Mouse (Mus musculus) spleen, postnatal 4 days (tissue): Measurements from ENCODE around the gene Uba52.

Experiments used
- DNase-seq, 2 experiments: peaks; one replicate each; pipeline ENCODE4 v3.0.0; 2022; ENCODE audit warnings: low spot score in 2 of 2

Gene Uba52

DNA sequence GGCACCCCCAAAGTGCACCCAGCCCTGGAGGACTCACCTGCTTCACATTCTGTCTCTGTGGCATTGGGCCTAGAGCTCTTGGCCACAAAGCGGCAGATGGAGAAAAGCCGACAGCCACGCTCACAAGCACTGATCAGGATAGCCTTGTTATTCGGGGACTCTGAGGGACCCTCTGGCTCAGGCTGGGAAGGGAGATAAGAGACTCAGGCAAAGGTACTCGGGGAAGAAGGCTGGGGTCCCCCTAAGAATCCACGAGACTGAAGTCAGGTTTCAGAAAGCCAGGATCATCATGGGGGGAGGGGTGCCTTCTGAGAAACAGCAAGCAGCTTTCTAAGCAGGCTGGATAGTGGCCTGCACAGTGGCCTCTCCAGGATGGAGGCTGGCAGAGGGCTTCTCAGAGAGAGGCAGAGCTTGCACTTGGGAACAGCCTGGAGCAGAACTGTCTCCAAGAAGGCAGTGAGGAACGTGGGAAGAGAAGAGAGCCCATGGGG lies 24.4 kb downstream of the Uba52 start:
- DNase-seq = no peak

GRCm38 (mm10) chr8:70482943-70483342 lies 27.7 kb downstream of the Uba52 start:
- no peak for DNase-seq

DNA sequence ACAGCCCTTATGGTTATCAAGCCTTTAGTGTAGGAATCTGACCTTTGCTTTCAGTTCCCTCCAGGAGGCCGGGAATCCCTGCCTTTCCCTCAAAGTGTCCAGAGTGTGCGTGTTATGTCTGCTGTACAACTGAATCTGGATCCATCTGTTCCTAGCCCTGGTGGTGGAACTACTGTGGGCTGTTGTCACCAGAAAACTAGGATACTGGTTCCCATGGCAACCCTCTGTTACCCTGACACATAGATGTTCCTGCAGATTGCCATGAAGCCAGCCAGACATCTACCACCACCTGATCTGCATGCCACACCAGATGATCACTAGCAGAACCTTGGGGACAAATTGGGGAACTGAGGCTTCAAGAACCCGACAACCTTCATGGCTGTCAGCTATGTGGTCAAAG lies 28.7 kb downstream of the Uba52 start:
- no peak for DNase-seq

GRCm38 (mm10) chr8:70477269-70477982 lies 33.2 kb downstream of the Uba52 start:
- DNase-seq = peak; percentile 62 to 74

DNA sequence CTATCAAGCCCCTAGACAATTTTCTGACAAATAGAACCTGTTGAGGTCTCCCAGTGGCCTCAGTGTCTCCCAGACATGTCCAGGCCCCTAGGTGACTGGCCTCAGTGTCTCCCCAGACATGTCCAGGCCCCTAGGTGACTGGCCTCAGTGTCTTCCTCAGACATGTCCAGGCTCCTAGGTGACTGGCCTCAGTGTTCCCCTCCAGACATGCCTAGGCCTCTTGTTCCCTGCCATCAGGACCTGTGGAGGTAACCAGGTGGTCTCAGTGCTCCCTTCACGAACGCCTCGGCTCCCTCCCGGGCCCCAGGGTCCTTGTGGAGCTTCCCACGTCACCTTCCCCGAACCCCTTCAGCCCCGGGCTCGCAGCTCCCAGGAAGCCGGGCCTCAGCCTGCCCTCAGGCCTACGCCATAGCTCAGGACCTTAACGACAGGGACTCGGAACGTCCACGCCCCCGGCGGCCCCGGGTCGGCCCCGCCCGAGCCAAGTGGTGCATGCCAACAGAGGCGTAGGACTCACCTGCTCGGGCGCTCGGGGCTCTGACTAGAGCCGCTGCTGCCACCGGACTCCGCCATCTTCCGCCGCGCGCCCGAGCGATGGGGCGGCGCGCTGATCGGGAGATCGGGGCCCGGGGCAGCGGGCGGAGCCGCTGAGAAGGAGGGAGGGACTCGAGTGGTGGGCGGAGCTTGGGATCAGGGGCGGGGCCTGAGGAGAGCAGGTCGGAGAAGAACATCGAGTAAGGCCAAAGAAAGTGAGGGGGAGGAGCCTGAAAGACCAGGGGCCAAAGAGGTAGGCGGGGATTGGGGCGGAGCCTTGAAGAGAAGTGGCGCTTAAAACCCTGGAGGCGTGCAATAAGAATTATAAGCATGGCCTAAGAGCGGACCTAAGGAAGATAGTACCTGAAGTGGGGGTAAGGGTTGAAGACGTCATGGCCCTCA lies 34.0 kb downstream of the Uba52 start, which contains the start of gene Klhl26:
Gene Klhl26, minus strand, starts transcription at position 636 of the 936 bp plus-strand sequence.
- peak; percentile 99 for DNase-seq

DNA sequence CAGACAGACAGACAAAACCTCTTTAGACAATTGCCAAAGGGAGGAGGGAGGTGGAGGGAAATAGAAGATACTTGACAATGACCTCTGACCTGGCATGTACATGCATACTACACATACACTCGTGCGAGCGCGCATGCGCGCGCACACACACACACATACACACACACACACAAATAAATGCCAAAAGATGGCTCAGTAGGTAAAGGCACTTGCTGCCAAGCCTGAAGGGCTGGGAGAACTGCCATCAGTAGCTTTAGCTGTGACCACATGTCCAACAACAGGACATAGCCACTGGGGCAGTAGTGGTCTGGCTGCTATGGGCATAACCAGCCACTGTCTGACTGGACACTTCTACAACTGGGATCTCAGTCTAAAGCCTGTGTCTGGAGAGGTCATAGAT lies 38.7 kb downstream of the Uba52 start:
- no peak for DNase-seq

GRCm38 (mm10) chr8:70469938-70470337 lies 40.7 kb downstream of the Uba52 start:
- no peak for DNase-seq

DNA sequence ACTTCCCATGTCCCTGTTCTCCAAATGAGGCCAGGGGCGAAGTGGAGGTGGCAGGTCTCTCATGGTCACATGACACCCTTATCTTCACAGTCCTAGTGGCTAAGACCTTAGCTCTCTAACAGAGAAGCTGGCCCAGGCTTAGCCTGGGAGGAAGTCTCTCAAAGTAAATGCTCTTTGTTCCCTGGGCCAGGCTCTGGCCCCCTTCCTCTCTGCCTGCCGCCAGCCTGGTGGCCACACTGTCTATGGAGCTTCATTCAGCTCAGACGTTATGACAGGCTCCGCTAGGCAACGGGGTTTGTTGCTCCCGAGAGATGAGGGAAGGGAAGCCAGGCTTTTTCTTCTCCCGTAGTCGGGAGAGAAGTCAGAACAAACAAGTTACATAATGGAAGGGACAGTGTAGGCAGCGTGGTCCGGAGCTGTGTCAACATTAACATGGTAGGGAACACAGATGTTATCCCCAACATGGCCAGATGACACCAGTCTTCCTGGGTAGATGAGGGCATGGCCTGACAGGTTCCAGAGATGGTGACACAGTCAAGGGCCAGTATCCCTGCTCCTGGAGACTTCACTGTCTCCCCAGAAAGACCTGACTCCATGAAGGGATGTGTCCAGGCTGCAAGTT lies 41.2 kb downstream of the Uba52 start:
- no peak for DNase-seq

GRCm38 (mm10) chr8:70468733-70469132 lies 41.9 kb downstream of the Uba52 start:
- DNase-seq = no peak

DNA sequence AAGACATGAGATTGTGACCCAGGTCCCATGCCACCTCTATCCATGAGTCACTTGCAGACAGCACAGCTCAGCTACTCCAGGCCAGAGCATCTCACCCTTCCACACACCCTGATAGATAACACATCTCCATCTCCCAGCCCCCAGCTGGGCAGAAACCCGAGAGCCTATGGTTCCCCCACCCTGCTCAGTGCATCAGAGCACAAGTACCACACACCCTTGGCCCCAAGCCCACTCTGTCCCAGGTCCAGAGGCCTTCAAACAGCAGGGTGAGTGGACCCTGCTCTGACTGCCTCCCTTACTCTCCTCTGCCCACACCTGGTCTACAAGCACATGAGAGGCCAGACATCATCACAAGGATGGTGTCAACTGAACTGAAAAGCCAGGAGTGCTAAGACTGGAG lies 42.7 kb downstream of the Uba52 start:
- no peak for DNase-seq

- no peak for DNase-seq
Measured at GRCm38 (mm10) chr8:70467229-70467725, 43.3 kb downstream of the Uba52 start.

DNA sequence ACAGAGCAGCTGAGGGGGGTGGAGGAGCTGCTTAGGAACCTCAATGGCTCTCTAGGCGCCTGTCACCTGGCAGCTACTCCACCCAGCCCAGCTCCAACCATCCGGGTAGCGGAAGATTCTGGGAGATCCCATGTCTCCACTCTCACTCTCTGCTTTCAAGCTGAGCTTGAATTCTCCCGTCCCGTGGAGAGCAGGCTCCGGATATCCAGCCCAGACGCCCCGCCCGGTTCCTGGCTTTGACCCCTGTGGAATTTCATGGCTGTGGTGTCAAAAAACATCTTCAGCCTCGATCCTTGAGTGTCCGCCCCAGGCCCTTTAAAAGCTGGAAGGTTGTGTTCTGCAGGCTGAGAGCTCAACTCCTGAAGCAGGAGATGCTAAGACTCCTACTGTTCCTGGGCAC lies 43.8 kb downstream of the Uba52 start:
- DNase-seq = no peak

DNA sequence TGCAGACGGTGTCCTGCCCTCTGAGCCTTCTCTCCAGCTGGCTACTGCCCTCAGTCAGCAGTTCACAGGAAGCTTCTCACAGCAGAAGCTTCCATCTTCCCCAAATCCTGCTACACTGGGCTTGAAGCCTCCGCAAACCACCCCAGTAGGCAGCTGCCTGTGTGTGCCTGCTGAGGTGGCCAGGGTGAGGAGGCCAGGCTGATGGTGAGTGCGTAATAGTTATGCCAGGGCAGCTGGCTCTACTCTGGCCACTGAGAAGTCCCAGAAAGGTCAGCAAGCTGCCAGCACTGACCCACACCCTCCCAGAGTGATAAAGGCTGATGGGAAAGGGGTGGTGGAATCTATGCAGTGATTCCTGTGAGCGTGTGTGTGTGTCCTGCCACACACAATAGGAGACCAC lies 44.3 kb downstream of the Uba52 start:
- DNase-seq = no peak

DNA sequence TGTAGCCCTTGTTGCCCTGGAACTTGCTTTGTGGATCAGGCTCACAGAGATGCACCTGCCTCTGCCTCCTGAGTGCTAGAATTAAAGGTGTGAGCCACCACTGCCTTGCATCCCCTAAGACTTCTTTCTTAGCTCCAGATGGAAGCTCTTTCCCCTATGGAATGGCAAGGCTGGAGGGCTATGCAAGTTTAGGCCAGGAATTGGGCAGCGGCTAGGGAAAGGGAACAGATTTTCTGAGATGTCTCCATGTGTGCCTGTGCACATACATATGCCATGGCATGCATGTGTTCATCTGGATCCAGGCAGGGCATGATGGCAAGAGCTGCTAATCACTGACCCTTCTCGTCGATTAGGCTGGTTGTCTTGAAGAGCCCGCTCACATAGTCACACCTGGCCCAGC lies 44.9 kb downstream of the Uba52 start:
- DNase-seq = no peak

- DNase-seq = no peak
Measured at GRCm38 (mm10) chr8:70464162-70464561, 46.4 kb downstream of the Uba52 start.

- no peak for DNase-seq
Measured at GRCm38 (mm10) chr8:70463306-70463705, 47.3 kb downstream of the Uba52 start.

- no peak for DNase-seq
Measured at GRCm38 (mm10) chr8:70462516-70462813, 48.1 kb downstream of the Uba52 start.

- DNase-seq = no peak
Measured at GRCm38 (mm10) chr8:70461765-70462515, 48.7 kb downstream of the Uba52 start.

- DNase-seq = no peak
Measured at GRCm38 (mm10) chr8:70460606-70461005, 50.0 kb downstream of the Uba52 start.

GRCm38 (mm10) chr8:70460199-70460598 lies 50.4 kb downstream of the Uba52 start:
- DNase-seq = no peak

- DNase-seq = no peak
Measured at GRCm38 (mm10) chr8:70459636-70460035, 51.0 kb downstream of the Uba52 start.

DNA sequence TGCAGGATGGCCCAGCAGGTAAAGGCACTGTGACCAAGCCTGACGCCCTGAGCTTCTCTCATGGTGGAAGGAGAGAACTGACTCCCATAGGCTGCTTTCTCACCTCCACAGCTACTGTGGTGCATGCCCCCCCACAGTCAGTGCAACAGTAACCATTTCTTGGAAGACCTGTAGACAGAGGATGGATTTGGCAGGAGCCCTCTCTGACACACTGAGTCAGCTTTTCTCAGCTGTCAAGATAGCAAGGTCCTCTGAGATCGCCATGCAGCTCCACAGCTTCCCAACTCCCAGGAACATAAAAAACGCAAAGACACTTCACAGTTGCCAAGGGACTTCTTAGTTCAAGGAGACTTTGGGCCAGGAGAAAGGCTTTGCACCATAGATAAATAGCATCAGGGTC lies 52.1 kb downstream of the Uba52 start:
- no peak for DNase-seq
